Mouse (Mus musculus) liver, embryonic 15.5 days (tissue): ENCODE measurements around the gene Ptprd. TPM values are rescaled to one million over a fixed set of nuclear protein-coding genes. Genes with fewer than 3 reads are reported as not detected.
A peak's percentile ranks its signal among the peaks of the same experiment; 100 is the strongest.

ENCODE experiments used
- ATAC-seq: fragments of 200-750 bp; cut with Nextera tagmentation; 2 replicates; pipeline ENCODE4 v1.8.0; 2017; ENCODE audit warnings: moderate number of reproducible peaks, mild to moderate bottlenecking, moderate library complexity; ENCODE audit not compliant: insufficient read depth
- H3K27ac ChIP-seq: fragments of 300-500 bp; sonication (generic); replicated peaks from 2 replicates; pipeline ENCODE4 v1.5.1; 2015; ENCODE audit warnings: mild to moderate bottlenecking, inconsistent platforms
- H3K27me3 ChIP-seq: fragments of 300-500 bp; sonication (generic); 2 replicates; pipeline ENCODE4 v1.6.1; 2015; ENCODE audit warnings: mild to moderate bottlenecking, inconsistent platforms
- H3K36me3 ChIP-seq: fragments of 300-500 bp; sonication (generic); replicated peaks from 2 replicates; pipeline ENCODE4 v1.6.1; 2015; ENCODE audit warnings: moderate library complexity, mild to moderate bottlenecking, inconsistent platforms
- H3K4me1 ChIP-seq: fragments of 300-500 bp; sonication (generic); replicated peaks from 2 replicates; pipeline ENCODE4 v1.6.1; 2015; ENCODE audit warnings: inconsistent platforms
- H3K4me2 ChIP-seq: fragments of 300-500 bp; sonication (generic); 2 replicates; pipeline ENCODE4 v1.6.1; 2015; ENCODE audit warnings: moderate library complexity, mild to moderate bottlenecking, inconsistent platforms
- H3K4me3 ChIP-seq: fragments of 300-500 bp; sonication (generic); replicated peaks from 2 replicates; pipeline ENCODE4 v1.5.1; 2015; ENCODE audit warnings: mild to moderate bottlenecking, inconsistent platforms
- H3K9ac ChIP-seq: fragments of 300-500 bp; sonication (generic); 2 replicates; pipeline ENCODE4 v1.6.1; 2015; ENCODE audit warnings: moderate library complexity, mild to moderate bottlenecking, inconsistent platforms
- H3K9me3 ChIP-seq: fragments of 300-500 bp; sonication (generic); replicated peaks from 2 replicates; pipeline ENCODE4 v1.6.1; 2016; ENCODE audit warnings: inconsistent platforms
- WGBS: fragments of 180-500 bp; shearing (Covaris S2); methylation state at CpG from one replicate; pipeline ENCODE4 v1.1.7; 2015; ENCODE audit warnings: mixed read lengths; ENCODE audit not compliant: insufficient replicate concordance; 5-methylcytosine and 5-hydroxymethylcytosine counted together
- polyA plus RNA-seq: library from polyadenylated mRNA; unstranded; fragments of >200 nt; fragmentation: Nextera tagmentation; extraction: Ambion mirVana; gene quantifications from 2 replicates; pipeline ENCODE4 v1.2.1, GENCODE M21; 2015

Ptprd gene
- 4.5 and 4.8 TPM in 2 replicates for polyA plus RNA-seq

DNA sequence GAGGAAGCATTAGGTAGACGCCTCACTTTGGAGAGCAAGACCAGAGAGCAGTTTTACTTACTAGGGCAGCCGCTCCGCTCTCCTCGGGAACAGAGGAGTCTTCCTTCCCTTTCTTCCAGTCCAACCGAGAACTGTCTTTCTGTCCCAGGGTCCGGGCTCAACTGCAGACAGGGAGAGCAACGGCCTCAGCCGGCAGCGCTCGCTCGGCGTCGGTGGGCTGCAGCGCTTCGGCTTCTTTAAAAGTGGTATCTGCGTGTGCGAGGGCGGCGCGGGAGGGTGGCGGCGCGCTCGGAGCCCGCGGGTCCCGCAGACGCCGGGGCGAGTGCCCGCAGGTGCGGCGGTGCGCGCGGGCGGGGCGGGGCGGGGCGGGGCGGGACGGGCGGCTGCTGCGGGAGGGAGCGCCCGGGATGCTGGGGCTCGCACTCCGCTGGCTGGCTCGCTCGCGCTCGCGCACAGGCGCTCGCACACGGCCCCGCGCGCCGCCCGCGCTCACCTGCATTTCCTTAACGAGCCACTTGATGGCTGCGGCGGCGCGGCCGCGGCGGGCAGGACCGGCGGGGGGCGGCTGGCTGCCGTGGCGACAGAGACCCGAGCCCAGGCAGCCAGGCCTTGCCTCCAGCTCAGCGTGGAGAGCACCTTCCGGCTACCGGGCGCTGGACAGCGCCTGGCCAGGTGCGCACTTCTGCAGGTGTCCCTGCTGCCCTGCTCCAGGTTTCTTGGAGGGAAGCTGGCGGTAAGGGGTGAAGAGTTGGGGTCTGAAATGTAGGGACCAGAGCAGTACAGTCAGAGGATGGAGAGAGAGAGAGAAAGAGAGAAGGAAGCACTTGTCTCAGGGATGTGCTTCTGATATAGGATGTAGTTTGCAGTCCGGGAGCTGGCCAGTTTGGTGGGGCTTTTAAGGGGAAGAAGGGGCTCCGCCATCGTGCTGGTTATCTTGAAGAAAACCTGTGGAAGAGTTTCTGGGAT is at the start of gene Ptprd:
Gene Ptprd, minus strand, starts transcription at position 433 of the 966 bp plus-strand sequence.
- H3K9me3 ChIP-seq: no peaks in the 10 kb centered on the region
- no peak for ATAC-seq
- H3K27me3 ChIP-seq: peaks cover 26% of the 10 kb centered on the region
- 2% methylated on average over 70 of the region's 86 CpGs for WGBS
- H3K36me3 ChIP-seq: no peaks in the 10 kb centered on the region
- peak within 1 kb of the TSS; percentile 33 for H3K4me3 ChIP-seq
- H3K9ac ChIP-seq: no peak within 1 kb of the TSS
- no peak within 1 kb of the TSS for H3K27ac ChIP-seq
- peak within 1 kb of the TSS; percentile 54 for H3K4me2 ChIP-seq
- no peaks in the 10 kb centered on the region for H3K4me1 ChIP-seq

DNA sequence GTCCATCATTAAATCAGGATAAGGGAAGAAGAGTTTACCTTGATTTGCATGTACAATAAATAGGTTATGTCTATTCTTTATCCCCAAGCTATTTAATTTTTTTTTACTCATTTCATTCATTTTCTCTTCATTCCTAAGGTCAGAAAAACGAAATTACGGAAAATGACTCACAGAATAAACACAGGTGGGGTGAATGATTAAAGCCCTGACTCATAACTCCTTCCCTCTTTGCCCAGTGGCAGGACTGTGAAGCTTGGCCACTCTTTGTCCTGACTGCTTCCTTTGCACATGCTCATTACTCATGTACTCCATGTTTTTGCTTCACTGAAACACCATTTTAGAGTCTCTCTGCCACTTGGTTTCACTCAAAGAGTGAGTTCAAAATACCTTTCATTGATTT is 24.1 kb upstream of the Ptprd start:
- H3K9me3 ChIP-seq: no peaks in the 10 kb centered on the region
- ATAC-seq: no peak
- H3K4me3 ChIP-seq: no peak overlapping the region
- no peak overlapping the region for H3K4me2 ChIP-seq
- no peaks in the 10 kb centered on the region for H3K36me3 ChIP-seq
- no peaks in the 10 kb centered on the region for H3K4me1 ChIP-seq
- H3K27ac ChIP-seq: no peak overlapping the region
- 51% methylated on average over 2 of the region's 2 CpGs for WGBS
- H3K9ac ChIP-seq: no peak overlapping the region
- no peaks in the 10 kb centered on the region for H3K27me3 ChIP-seq

DNA sequence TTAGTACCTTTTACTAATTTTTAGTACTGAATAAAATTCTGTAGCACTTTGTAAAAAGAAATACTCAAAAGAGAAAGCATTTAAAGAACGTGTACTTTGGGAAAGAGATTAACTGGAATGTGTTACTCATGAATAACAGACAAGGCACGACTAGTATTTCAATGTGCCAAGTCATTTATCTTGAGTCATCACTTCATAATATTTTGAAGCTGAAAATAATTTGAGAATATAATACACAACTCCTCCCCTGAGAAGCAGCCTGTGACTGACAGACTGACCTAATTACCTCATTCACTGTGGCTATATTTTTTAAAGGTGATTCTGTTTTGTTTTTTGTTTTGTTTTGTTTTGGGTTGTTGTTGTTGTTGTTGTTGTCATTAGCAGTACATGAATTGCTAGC is 23.6 kb upstream of the Ptprd start:
- Histone ChIP-seq H3K4me3 (no peak overlapping the region), H3K4me2 (no peak overlapping the region), H3K36me3 (no peaks in the 10 kb centered on the region), H3K4me1 (no peaks in the 10 kb centered on the region), H3K9me3 (no peaks in the 10 kb centered on the region), H3K27me3 (no peaks in the 10 kb centered on the region), H3K9ac (no peak overlapping the region), H3K27ac (no peak overlapping the region)
- ATAC-seq: no peak
- WGBS: 49% methylated on average over 2 of the region's 2 CpGs

DNA sequence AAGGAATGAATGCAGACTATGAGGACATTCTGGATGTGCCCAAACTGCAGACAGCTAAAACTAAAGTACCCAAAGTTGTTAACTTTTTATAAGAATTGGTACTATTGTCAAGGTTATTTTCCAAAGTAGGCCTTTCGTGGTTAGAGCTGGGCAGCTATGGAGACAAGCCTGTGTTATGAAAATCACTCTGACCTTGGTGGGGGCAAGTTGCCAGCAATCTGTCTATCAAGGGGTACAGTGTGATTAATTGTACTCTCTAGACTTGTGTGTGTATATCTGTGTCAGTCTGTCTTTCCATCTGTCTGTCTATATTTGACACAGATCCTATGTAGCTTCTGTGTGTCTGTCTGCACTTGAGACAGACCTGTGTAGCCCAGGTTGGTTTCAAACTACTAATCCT is 22.9 kb upstream of the Ptprd start:
- H3K4me3 ChIP-seq: no peak overlapping the region
- ATAC-seq: no peak
- no peak overlapping the region for H3K4me2 ChIP-seq
- WGBS: 55% methylated on average over 1 of the region's 1 CpGs
- H3K4me1 ChIP-seq: no peaks in the 10 kb centered on the region
- no peak overlapping the region for H3K9ac ChIP-seq
- H3K36me3 ChIP-seq: no peaks in the 10 kb centered on the region
- no peak overlapping the region for H3K27ac ChIP-seq
- H3K9me3 ChIP-seq: no peaks in the 10 kb centered on the region
- H3K27me3 ChIP-seq: no peaks in the 10 kb centered on the region

DNA sequence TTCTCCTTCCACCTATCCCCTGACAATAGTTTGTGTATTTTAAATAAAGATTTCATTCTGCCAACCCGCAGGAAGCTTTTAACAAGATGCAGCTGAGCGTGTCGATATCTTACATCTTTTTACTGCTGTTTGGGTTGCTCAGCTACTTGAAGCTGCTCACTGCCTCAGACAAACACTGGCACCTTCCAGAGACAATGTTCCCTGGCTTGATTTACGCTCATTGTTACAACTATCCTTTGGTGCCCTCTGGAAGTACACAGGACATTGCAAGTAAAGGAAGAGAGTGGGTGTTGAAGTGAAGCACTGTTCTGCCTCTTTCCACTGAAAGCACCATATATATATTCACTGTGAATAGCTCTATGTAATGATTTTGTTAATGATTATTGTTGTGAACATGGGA is 2.2 kb upstream of the Ptprd start:
- Histone ChIP-seq H3K4me1 (no peaks in the 10 kb centered on the region), H3K4me3 (no peak overlapping the region), H3K27me3 (peaks cover 26% of the 10 kb centered on the region), H3K9me3 (no peaks in the 10 kb centered on the region), H3K27ac (no peak overlapping the region), H3K9ac (no peak overlapping the region), H3K4me2 (no peak overlapping the region), H3K36me3 (no peaks in the 10 kb centered on the region)
- no peak for ATAC-seq
- WGBS: 56% methylated on average over 4 of the region's 4 CpGs

DNA sequence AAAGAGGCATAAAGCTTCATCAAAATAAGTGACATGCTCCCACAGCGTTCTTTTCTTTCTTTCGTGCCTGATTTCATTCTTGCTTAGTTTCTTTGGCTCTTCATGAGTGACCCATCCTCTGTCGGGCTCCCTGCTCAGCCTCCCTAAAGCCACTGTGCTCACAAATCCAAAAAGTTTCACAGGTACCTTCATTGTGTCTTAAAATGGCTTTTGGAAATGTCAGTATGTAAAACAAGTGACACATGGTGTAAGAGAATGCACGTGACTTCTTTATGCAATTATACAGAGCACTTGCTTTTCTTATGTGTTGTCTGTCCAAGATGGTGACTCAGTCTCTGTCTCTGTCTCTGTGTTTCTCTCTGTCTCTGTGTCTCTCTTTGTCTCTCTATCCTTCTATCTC is 1.2 kb upstream of the Ptprd start:
- no peak overlapping the region for H3K27ac ChIP-seq
- H3K27me3 ChIP-seq: peaks cover 26% of the 10 kb centered on the region
- 55% methylated on average over 4 of the region's 4 CpGs for WGBS
- no peaks in the 10 kb centered on the region for H3K9me3 ChIP-seq
- H3K36me3 ChIP-seq: no peaks in the 10 kb centered on the region
- H3K4me1 ChIP-seq: no peaks in the 10 kb centered on the region
- ATAC-seq: no peak
- no peak overlapping the region for H3K4me2 ChIP-seq
- no peak overlapping the region for H3K9ac ChIP-seq
- no peak overlapping the region for H3K4me3 ChIP-seq

DNA sequence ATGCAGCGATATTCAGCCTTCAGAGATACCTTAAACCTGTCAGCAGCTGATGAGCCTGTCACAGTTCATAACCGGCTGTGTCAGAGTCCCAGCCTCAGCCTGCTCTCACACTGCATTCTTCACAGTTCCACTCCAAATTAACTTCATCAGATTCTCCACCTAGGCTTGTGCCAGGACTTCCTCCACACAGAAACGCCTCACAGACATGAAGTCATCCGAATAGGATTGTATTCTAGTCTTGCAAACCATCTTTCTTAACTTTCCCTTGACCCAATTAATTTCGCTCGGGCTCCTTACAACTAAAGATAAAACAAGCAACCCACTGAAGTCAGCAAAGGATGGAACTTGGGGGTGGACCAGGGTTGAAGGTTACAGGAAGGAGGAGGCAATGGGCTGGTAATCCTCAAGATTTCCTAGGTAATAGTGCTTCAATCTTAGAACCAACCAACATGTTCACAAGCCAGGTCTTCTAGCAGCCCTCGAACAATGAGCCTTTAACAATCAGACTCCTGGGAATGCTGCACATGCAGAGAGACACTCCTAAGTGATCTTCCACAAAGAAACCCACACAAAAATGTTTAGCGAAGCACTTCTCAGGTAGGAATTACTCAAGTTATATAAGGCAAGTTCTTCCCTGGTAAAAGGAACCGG is 758 bp downstream of the Ptprd start:
- ATAC-seq: no peak
- Histone ChIP-seq H3K9ac (no peak overlapping the region), H3K9me3 (no peaks in the 10 kb centered on the region), H3K27ac (no peak overlapping the region), H3K36me3 (no peaks in the 10 kb centered on the region), H3K4me3 (no peak overlapping the region), H3K27me3 (peaks cover 26% of the 10 kb centered on the region), H3K4me1 (no peaks in the 10 kb centered on the region), H3K4me2 (no peak overlapping the region)
- 30% methylated on average over 9 of the region's 9 CpGs for WGBS

DNA sequence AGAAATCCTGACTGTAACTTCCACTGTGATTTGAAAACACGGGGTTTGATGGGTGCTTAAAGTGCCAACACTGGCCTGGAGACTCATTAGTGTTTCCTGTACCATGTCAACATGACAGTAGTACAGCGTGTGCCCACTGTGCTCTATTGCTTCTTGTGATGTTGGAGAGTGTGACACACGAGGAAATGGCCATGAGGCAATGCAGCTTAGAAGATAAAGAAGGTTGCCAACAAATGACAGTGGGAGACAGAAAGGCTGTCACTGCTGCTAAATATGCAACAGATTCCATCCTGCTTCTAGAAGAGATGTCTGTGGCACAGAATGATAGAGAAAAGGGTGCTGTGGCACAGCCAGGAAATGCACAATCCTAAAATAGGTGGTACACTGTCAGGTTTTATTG is 6.7 kb downstream of the Ptprd start:
- H3K4me3 ChIP-seq: no peak overlapping the region
- no peaks in the 10 kb centered on the region for H3K4me1 ChIP-seq
- no peaks in the 10 kb centered on the region for H3K36me3 ChIP-seq
- H3K9me3 ChIP-seq: no peaks in the 10 kb centered on the region
- no peak overlapping the region for H3K4me2 ChIP-seq
- H3K27me3 ChIP-seq: no peaks in the 10 kb centered on the region
- H3K9ac ChIP-seq: no peak overlapping the region
- no peak overlapping the region for H3K27ac ChIP-seq
- no peak for ATAC-seq
- 29% methylated on average over 3 of the region's 3 CpGs for WGBS

DNA sequence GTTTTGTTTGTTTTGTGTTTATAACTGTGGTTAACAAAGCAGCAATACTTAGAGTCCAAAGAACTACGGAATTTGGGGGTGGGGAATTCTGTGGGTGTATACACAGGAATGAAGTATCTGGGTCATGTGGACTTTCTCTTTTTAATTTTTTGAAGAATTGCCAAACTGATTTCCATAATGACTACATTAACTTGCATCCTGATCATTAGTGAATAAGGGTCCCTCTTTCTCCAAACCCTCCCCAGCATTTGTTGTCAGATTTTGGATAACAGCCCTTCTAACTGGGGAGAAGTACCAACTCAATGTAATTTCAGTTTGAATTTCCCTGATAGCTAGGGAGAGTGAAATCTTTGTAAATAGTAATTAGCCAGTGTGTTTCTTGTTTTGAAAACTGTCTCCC is 43.3 kb downstream of the Ptprd start:
- Histone ChIP-seq H3K9ac (no peak overlapping the region), H3K4me1 (no peaks in the 10 kb centered on the region), H3K27me3 (no peaks in the 10 kb centered on the region), H3K4me3 (no peak overlapping the region), H3K9me3 (no peaks in the 10 kb centered on the region), H3K4me2 (no peak overlapping the region), H3K36me3 (no peaks in the 10 kb centered on the region), H3K27ac (no peak overlapping the region)
- WGBS: 54% methylated on average over 1 of the region's 1 CpGs
- no peak for ATAC-seq

DNA sequence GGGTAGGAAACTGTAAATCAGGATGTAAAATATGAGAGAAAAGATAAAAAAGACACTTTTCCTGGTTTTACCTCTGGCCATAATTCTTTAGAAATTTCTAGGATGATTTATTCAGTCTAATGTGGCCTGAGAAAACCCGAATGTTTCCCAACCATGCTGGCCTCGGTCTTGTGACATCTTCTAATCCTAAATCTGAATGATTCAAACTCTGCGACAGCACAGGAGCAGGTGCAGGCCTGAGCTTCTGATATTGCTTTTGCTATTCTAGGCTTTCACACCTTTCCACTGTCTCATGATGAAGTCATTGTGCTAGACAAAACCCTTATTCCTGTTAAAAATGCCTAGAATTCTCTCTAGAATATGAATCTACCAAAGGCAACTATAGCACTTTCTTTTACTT is 51.3 kb downstream of the Ptprd start:
- Histone ChIP-seq H3K27ac (no peak overlapping the region), H3K36me3 (no peaks in the 10 kb centered on the region), H3K4me3 (no peak overlapping the region), H3K9ac (no peak overlapping the region), H3K4me1 (no peaks in the 10 kb centered on the region), H3K9me3 (no peaks in the 10 kb centered on the region), H3K4me2 (no peak overlapping the region), H3K27me3 (no peaks in the 10 kb centered on the region)
- ATAC-seq: no peak
- 56% methylated on average over 3 of the region's 3 CpGs for WGBS

DNA sequence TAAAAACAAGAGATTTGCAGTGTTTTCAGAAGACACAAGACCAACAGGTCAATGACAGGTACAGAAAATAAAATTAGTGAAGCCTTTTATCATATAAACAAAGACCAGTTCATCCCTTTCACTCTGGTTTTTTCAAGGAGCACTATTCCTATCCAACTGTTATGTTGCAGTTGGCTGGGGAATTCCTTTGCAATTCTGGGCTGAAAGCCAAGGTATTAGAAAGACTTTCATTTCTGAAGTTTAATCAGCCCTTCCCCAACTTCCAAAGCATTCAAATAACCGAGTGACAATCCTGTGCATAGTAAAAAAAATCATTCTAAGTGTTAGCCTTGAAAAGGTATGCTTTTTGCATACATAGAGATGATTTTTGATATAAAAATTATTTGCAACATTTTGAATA is 61.2 kb downstream of the Ptprd start:
- Histone ChIP-seq H3K36me3 (no peaks in the 10 kb centered on the region), H3K4me3 (no peak overlapping the region), H3K27me3 (no peaks in the 10 kb centered on the region), H3K9me3 (no peaks in the 10 kb centered on the region), H3K27ac (no peak overlapping the region), H3K9ac (no peak overlapping the region), H3K4me1 (no peaks in the 10 kb centered on the region), H3K4me2 (no peak overlapping the region)
- 30% methylated on average over 1 of the region's 1 CpGs for WGBS
- no peak for ATAC-seq
